Mouse (Mus musculus) stomach, embryonic 15.5 days (tissue): ENCODE measurements around the gene Mtg1. TPM values are rescaled to one million over a fixed set of nuclear protein-coding genes. Genes with fewer than 3 reads are reported as not detected.

Source experiments
- ATAC-seq: fragments of 200-750 bp; cut with Nextera tagmentation; 2 replicates; pipeline ENCODE4 v1.8.0; 2017; ENCODE audit warnings: low read depth, moderate number of reproducible peaks, moderate TSS enrichment; ENCODE audit not compliant: insufficient read depth, low FRiP score
- H3K27ac ChIP-seq: fragments of 300-500 bp; sonication (generic); 2 replicates; pipeline ENCODE4 v1.5.1; 2015; ENCODE audit warnings: mild to moderate bottlenecking, inconsistent platforms
- H3K27me3 ChIP-seq: fragments of 300-500 bp; sonication (generic); replicated peaks from 2 replicates; pipeline ENCODE4 v1.6.1; 2015; ENCODE audit warnings: inconsistent platforms
- H3K36me3 ChIP-seq: fragments of 300-500 bp; sonication (generic); 2 replicates; pipeline ENCODE4 v1.6.1; 2015; ENCODE audit warnings: inconsistent platforms
- H3K4me1 ChIP-seq: fragments of 300-500 bp; sonication (generic); 2 replicates; pipeline ENCODE4 v1.6.1; 2015; ENCODE audit warnings: inconsistent platforms
- H3K4me2 ChIP-seq: fragments of 300-500 bp; sonication (generic); 2 replicates; pipeline ENCODE4 v1.6.1; 2015; ENCODE audit warnings: mild to moderate bottlenecking, inconsistent platforms
- H3K4me3 ChIP-seq: fragments of 300-500 bp; sonication (generic); replicated peaks from 2 replicates; pipeline ENCODE4 v1.5.1; 2015; ENCODE audit warnings: inconsistent platforms
- H3K9ac ChIP-seq: fragments of 300-500 bp; sonication (generic); 2 replicates; pipeline ENCODE4 v1.6.1; 2015; ENCODE audit warnings: inconsistent platforms
- H3K9me3 ChIP-seq: fragments of 300-500 bp; sonication (generic); 2 replicates; pipeline ENCODE4 v1.6.1; 2016; ENCODE audit warnings: inconsistent platforms
- WGBS: fragments of 180-500 bp; shearing (Covaris S2); methylation state at CpG from one replicate; pipeline ENCODE4 v1.1.7; 2015; 5-methylcytosine and 5-hydroxymethylcytosine counted together
- polyA plus RNA-seq: library from polyadenylated mRNA; unstranded; fragments of >200 nt; fragmentation: Nextera tagmentation; extraction: Ambion mirVana; gene quantifications from 2 replicates; pipeline ENCODE4 v1.2.1, GENCODE M21; 2015

The Mtg1 gene
- 23.5 and 26.9 TPM in 2 replicates for polyA plus RNA-seq

- ATAC-seq: peak; percentile 98
- peak within 1 kb of the TSS; percentile 78 for H3K9ac ChIP-seq
- H3K9me3 ChIP-seq: no peaks in the 10 kb centered on the region
- H3K4me1 ChIP-seq: peaks cover 4% of the 10 kb centered on the region; the same call in 1 of the 2 replicates
- no peaks in the 10 kb centered on the region for H3K27me3 ChIP-seq
- 1% methylated on average over 39 of the region's 39 CpGs for WGBS
- no peaks in the 10 kb centered on the region for H3K36me3 ChIP-seq
- H3K4me2 ChIP-seq: peak within 1 kb of the TSS; percentile 92
- H3K4me3 ChIP-seq: peak within 1 kb of the TSS; percentile 62
- peak within 1 kb of the TSS; percentile 80 for H3K27ac ChIP-seq
These were observed at the start of gene Mtg1 for GRCm38 (mm10) chr7:140137135-140138020. TSS of gene Mtg1 (plus strand) at chr7:140137564.

- H3K9me3 ChIP-seq: no peaks in the 10 kb centered on the region
- no peak for ATAC-seq
- H3K27ac ChIP-seq: peak overlapping the region; percentile 8; the same call in 1 of the 2 replicates
- no peak overlapping the region for H3K4me2 ChIP-seq
- H3K4me1 ChIP-seq: no peaks in the 10 kb centered on the region
- 66% methylated on average over 10 of the region's 10 CpGs for WGBS
- H3K27me3 ChIP-seq: no peaks in the 10 kb centered on the region
- no peak overlapping the region for H3K9ac ChIP-seq
- H3K4me3 ChIP-seq: no peak overlapping the region
- no peaks in the 10 kb centered on the region for H3K36me3 ChIP-seq
These were observed 46.8 kb upstream of the Mtg1 start for GRCm38 (mm10) chr7:140090601-140091000.

- no peaks in the 10 kb centered on the region for H3K36me3 ChIP-seq
- no peak within 1 kb of the TSS for H3K9ac ChIP-seq
- no peaks in the 10 kb centered on the region for H3K4me1 ChIP-seq
- H3K4me3 ChIP-seq: no peak within 1 kb of the TSS
- H3K9me3 ChIP-seq: no peaks in the 10 kb centered on the region
- H3K27ac ChIP-seq: no peak within 1 kb of the TSS
- H3K4me2 ChIP-seq: no peak within 1 kb of the TSS
- H3K27me3 ChIP-seq: no peaks in the 10 kb centered on the region
- ATAC-seq: no peak
- 63% methylated on average over 5 of the region's 5 CpGs for WGBS
These were observed 44.3 kb upstream of the Mtg1 start, which contains the start of gene Prap1 for GRCm38 (mm10) chr7:140092924-140093528. TSS of gene Prap1 (plus strand) at chr7:140093395.

- Histone ChIP-seq H3K36me3 (no peaks in the 10 kb centered on the region), H3K9me3 (no peaks in the 10 kb centered on the region), H3K4me2 (no peak overlapping the region), H3K9ac (no peak overlapping the region), H3K27ac (0 out of 2 replicates have a peak overlapping the region, but pooled peaks have one; percentile 8), H3K4me3 (no peak overlapping the region), H3K27me3 (no peaks in the 10 kb centered on the region), H3K4me1 (no peaks in the 10 kb centered on the region)
- 44% methylated on average over 5 of the region's 5 CpGs for WGBS
- ATAC-seq: peak; percentile 38; the same call in 1 of the 2 replicates
These were observed 42.4 kb upstream of the Mtg1 start for GRCm38 (mm10) chr7:140094954-140095353.

- 26% methylated on average over 1 of the region's 1 CpGs for WGBS
- ATAC-seq: no peak
- H3K27ac ChIP-seq: no peak overlapping the region
These were observed 41.8 kb upstream of the Mtg1 start for GRCm38 (mm10) chr7:140095556-140095955.

GRCm38 (mm10) chr7:140096055-140096454 is 41.3 kb upstream of the Mtg1 start:
- no peaks in the 10 kb centered on the region for H3K27me3 ChIP-seq
- H3K4me2 ChIP-seq: no peak overlapping the region
- H3K4me1 ChIP-seq: 0 out of 2 replicates have a peak, but pooled peaks cover 1% of the 10 kb centered on the region
- ATAC-seq: no peak
- H3K9me3 ChIP-seq: no peaks in the 10 kb centered on the region
- H3K27ac ChIP-seq: no peak overlapping the region
- H3K36me3 ChIP-seq: no peaks in the 10 kb centered on the region
- no peak overlapping the region for H3K4me3 ChIP-seq
- no peak overlapping the region for H3K9ac ChIP-seq

More at GRCm38 (mm10) chr7:140095556-140095955, 41.8 kb upstream of the Mtg1 start:
- Histone ChIP-seq H3K9me3 (no peaks in the 10 kb centered on the region), H3K9ac (no peak overlapping the region), H3K4me3 (no peak overlapping the region), H3K36me3 (no peaks in the 10 kb centered on the region), H3K4me1 (no peaks in the 10 kb centered on the region), H3K4me2 (no peak overlapping the region), H3K27me3 (no peaks in the 10 kb centered on the region)

GRCm38 (mm10) chr7:140098466-140098865 is 38.9 kb upstream of the Mtg1 start:
- ATAC-seq: no peak
- no peaks in the 10 kb centered on the region for H3K36me3 ChIP-seq
- H3K9ac ChIP-seq: no peak overlapping the region
- no peak overlapping the region for H3K4me3 ChIP-seq
- no peaks in the 10 kb centered on the region for H3K27me3 ChIP-seq
- no peak overlapping the region for H3K4me2 ChIP-seq
- 75% methylated on average over 1 of the region's 1 CpGs for WGBS
- peaks cover 16% of the 10 kb centered on the region for H3K4me1 ChIP-seq
- no peak overlapping the region for H3K27ac ChIP-seq
- no peaks in the 10 kb centered on the region for H3K9me3 ChIP-seq

- peaks cover 16% of the 10 kb centered on the region for H3K4me1 ChIP-seq
- H3K9me3 ChIP-seq: no peaks in the 10 kb centered on the region
- peak overlapping the region; percentile 84 for H3K4me2 ChIP-seq
- H3K36me3 ChIP-seq: peaks cover 3% of the 10 kb centered on the region; the same call in 1 of the 2 replicates
- H3K27me3 ChIP-seq: no peaks in the 10 kb centered on the region
- no peak overlapping the region for H3K9ac ChIP-seq
- peak overlapping the region; percentile 48 for H3K4me3 ChIP-seq
- no peak for ATAC-seq
- WGBS: 74% methylated on average over 10 of the region's 10 CpGs
- no peak overlapping the region for H3K27ac ChIP-seq
These were observed 35.9 kb upstream of the Mtg1 start for GRCm38 (mm10) chr7:140101498-140101897.

GRCm38 (mm10) chr7:140101993-140102860 is 35.1 kb upstream of the Mtg1 start, which contains the start of gene Fuom:
TSS of gene Fuom (minus strand) at chr7:140102441.
- H3K27ac ChIP-seq: no peak within 1 kb of the TSS
- H3K9me3 ChIP-seq: no peaks in the 10 kb centered on the region
- peak within 1 kb of the TSS; percentile 48 for H3K4me3 ChIP-seq
- peaks cover 5% of the 10 kb centered on the region for H3K36me3 ChIP-seq
- H3K4me2 ChIP-seq: peak within 1 kb of the TSS; percentile 84
- peak; percentile 91 for ATAC-seq
- peak within 1 kb of the TSS; percentile 12; the same call in 1 of the 2 replicates for H3K9ac ChIP-seq
- H3K4me1 ChIP-seq: peaks cover 16% of the 10 kb centered on the region
- no peaks in the 10 kb centered on the region for H3K27me3 ChIP-seq
- WGBS: 2% methylated on average over 30 of the region's 30 CpGs

- no peak overlapping the region for H3K4me3 ChIP-seq
- peaks cover 19% of the 10 kb centered on the region for H3K36me3 ChIP-seq
- H3K27ac ChIP-seq: no peak overlapping the region
- no peak overlapping the region for H3K9ac ChIP-seq
- peaks cover 16% of the 10 kb centered on the region for H3K4me1 ChIP-seq
- 74% methylated on average over 4 of the region's 4 CpGs for WGBS
- H3K27me3 ChIP-seq: no peaks in the 10 kb centered on the region
- H3K4me2 ChIP-seq: no peak overlapping the region
- no peaks in the 10 kb centered on the region for H3K9me3 ChIP-seq
- no peak for ATAC-seq
These were observed 33.4 kb upstream of the Mtg1 start for GRCm38 (mm10) chr7:140104009-140104408.

GRCm38 (mm10) chr7:140111943-140112342 is 25.4 kb upstream of the Mtg1 start:
- Histone ChIP-seq H3K4me2 (no peak overlapping the region), H3K9ac (no peak overlapping the region), H3K27me3 (no peaks in the 10 kb centered on the region), H3K4me1 (no peaks in the 10 kb centered on the region), H3K9me3 (no peaks in the 10 kb centered on the region), H3K36me3 (peaks cover 39% of the 10 kb centered on the region), H3K4me3 (no peak overlapping the region), H3K27ac (no peak overlapping the region)
- 62% methylated on average over 3 of the region's 3 CpGs for whole genome bisulfite sequencing
- no peak for ATAC-seq
